Mouse (Mus musculus): ENCODE measurements around the gene Cmip. TPM values are rescaled to one million over a fixed set of nuclear protein-coding genes. Genes with fewer than 3 reads are reported as not detected.

The Cmip gene
- total and polyA plus RNA-seq, 2 experiments from 2014 or later: 212 to 266 TPM

DNA sequence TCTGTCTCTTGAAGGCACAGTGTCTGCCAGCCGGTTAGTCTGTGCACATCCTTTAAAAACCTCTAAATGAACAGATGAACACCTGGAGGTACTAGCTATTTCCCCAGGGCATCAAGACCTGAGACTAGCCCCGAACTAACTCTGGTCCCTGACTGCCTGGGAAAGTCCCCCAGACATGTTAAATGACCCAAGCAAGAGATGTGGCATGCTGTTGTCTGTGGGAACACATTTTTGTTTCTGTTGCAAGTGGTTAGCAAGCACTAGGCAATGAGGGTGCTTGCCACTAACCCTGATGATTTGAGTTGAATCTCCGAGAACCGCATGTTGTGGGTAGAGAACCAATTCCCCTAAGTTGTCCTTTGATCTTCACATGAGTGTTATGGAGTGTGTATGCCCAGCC is 215.5 kb downstream of the Cmip start:
- Histone ChIP-seq H3K9ac (replicated peaks; ENCODE audit: low read length, poor library complexity, severe bottlenecking) (no peak overlapping the region), H3K27ac (ENCODE audit: low read depth, low read length) (no peak overlapping the region), H3K4me3 (ENCODE audit: low read depth, low read length) (no peak overlapping the region), H3K4me2 (ENCODE audit: low read depth, low read length, poor library complexity, severe bottlenecking) (no peak overlapping the region), H3K36me3 (ENCODE audit: insufficient read depth, low read length) (no peaks in the 10 kb centered on the region), H3K9me3 (ENCODE audit: low read length) (no peaks in the 10 kb centered on the region), H3K27me3 (ENCODE audit: insufficient read depth, low read length) (no peaks in the 10 kb centered on the region), H3K4me1 (ENCODE audit: insufficient read depth, low read length) (no peaks in the 10 kb centered on the region)
- ATAC-seq (ENCODE audit: low FRiP score) (no peak), DNase-seq (ENCODE audit: low spot score) (no peak)
- no peak for TF ChIP-seq CTCF (IDR thresholded peaks at IDR 0.05)
- WGBS: 86% methylated on average over 4 of the region's 4 CpGs

DNA sequence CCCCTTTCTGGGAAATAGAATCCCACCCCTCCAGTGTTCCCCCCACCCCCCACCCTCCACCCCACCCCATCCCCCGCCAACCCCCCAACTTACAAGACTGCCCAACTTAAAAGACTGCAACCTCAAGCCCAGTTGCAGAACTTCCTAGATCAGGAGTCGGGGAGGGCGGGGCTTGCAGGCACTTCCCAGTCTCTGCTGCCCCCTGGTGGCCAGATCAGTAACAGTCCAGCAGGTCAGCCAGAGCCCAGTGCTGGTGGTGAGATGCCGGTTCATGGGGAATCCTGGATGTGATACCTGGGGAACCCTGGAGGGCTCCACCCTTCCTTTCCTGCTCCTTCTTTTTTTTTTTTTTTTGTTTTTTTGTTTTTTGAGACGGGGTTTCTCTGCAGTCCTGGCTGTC is 218.1 kb downstream of the Cmip start:
- Histone ChIP-seq H3K4me3 (ENCODE audit: low read depth, low read length) (no peak overlapping the region), H3K27me3 (ENCODE audit: insufficient read depth, low read length) (no peaks in the 10 kb centered on the region), H3K4me1 (ENCODE audit: insufficient read depth, low read length) (no peaks in the 10 kb centered on the region), H3K9ac (replicated peaks; ENCODE audit: low read length, poor library complexity, severe bottlenecking) (no peak overlapping the region), H3K4me2 (ENCODE audit: low read depth, low read length, poor library complexity, severe bottlenecking) (no peak overlapping the region), H3K27ac (ENCODE audit: low read depth, low read length) (no peak overlapping the region), H3K9me3 (ENCODE audit: low read length) (no peaks in the 10 kb centered on the region), H3K36me3 (ENCODE audit: insufficient read depth, low read length) (no peaks in the 10 kb centered on the region)
- peak; percentile 92 for TF ChIP-seq CTCF (IDR thresholded peaks at IDR 0.05)
- ATAC-seq (ENCODE audit: low FRiP score) (no peak), DNase-seq (ENCODE audit: low spot score) (peak; percentile 92)
- WGBS: 3% methylated on average over 5 of the region's 5 CpGs

DNA sequence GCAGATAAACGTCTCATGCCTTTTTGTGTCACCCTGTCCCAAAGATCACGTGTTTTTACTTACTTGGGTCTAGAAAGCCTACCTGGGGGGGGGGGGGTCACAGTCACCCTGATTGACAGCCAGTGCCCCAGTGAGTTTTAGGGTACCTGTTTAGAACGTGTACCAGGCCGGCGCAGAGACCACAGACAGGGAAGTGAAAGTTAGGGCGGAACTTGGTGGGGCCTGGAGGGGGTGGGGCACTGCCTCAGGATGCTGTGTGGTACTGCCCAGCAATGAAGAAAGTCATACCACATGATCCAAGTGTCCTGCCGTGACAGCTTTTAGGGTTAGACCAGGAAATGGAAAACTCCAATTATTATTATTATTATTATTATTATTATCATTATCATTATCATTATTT is 219.0 kb downstream of the Cmip start:
- Histone ChIP-seq H3K36me3 (ENCODE audit: insufficient read depth, low read length) (no peaks in the 10 kb centered on the region), H3K9me3 (ENCODE audit: low read length) (no peaks in the 10 kb centered on the region), H3K27ac (ENCODE audit: low read depth, low read length) (no peak overlapping the region), H3K4me2 (ENCODE audit: low read depth, low read length, poor library complexity, severe bottlenecking) (no peak overlapping the region), H3K9ac (replicated peaks; ENCODE audit: low read length, poor library complexity, severe bottlenecking) (no peak overlapping the region), H3K4me1 (ENCODE audit: insufficient read depth, low read length) (no peaks in the 10 kb centered on the region), H3K27me3 (ENCODE audit: insufficient read depth, low read length) (no peaks in the 10 kb centered on the region), H3K4me3 (ENCODE audit: low read depth, low read length) (no peak overlapping the region)
- DNase-seq (ENCODE audit: low spot score) (no peak), ATAC-seq (ENCODE audit: low FRiP score) (no peak)
- 82% methylated on average over 7 of the region's 7 CpGs for WGBS
- no peak for TF ChIP-seq CTCF (IDR thresholded peaks at IDR 0.05)

DNA sequence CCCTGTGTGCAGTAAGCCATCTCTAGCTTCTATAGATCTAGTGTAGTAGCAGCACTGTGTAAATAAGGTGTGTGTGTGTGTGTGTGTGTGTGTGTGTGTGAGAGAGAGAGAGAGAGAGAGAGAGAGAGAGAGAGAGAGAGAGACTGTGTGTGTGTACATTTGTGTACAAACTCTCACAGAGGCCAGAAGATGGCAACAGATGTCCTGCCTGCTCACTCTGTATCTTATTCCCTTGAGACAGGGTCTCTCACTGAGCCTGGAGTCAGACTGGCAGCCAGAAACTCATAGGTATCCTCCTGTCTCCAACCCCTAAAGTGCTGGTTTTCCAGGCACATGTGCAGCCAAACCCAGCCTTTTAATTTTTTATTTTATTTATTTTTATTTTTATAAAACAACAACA is 221.2 kb downstream of the Cmip start:
- no peak for ATAC-seq (ENCODE audit: low FRiP score)
- no peak for TF ChIP-seq CTCF (IDR thresholded peaks at IDR 0.05)
- H3K4me2 ChIP-seq (ENCODE audit: low read depth, low read length, poor library complexity, severe bottlenecking): no peak overlapping the region
- H3K9ac ChIP-seq (replicated peaks; ENCODE audit: low read length, poor library complexity, severe bottlenecking): no peak overlapping the region
- no peaks in the 10 kb centered on the region for H3K36me3 ChIP-seq (ENCODE audit: insufficient read depth, low read length)
- no peak for DNase-seq (ENCODE audit: low spot score)
- H3K27ac ChIP-seq (ENCODE audit: low read depth, low read length): no peak overlapping the region
- H3K4me1 ChIP-seq (ENCODE audit: insufficient read depth, low read length): no peaks in the 10 kb centered on the region
- no peak overlapping the region for H3K4me3 ChIP-seq (ENCODE audit: low read depth, low read length)
- no peaks in the 10 kb centered on the region for H3K9me3 ChIP-seq (ENCODE audit: low read length)
- H3K27me3 ChIP-seq (ENCODE audit: insufficient read depth, low read length): no peaks in the 10 kb centered on the region

DNA sequence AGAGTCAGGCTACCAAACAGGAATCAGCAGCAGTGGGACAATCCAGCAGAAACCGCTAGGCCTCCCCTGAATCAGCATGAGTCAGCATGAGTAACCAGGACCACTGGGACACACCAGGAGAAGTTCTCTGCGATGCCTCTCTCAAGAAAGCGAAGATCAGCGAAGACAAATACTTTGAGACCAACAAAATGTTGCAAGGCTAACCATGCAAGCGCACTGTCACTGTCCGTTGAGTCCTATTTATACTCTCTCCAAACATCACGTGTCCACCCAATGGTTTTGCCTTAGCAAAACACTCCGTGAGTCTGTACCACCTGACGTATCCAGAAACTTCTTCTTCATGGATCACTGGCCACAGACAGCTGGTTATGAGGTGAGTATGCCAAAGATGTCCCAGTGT is 223.1 kb downstream of the Cmip start:
- Histone ChIP-seq H3K27ac (ENCODE audit: low read depth, low read length) (no peak overlapping the region), H3K36me3 (ENCODE audit: insufficient read depth, low read length) (no peaks in the 10 kb centered on the region), H3K4me1 (ENCODE audit: insufficient read depth, low read length) (no peaks in the 10 kb centered on the region), H3K4me2 (ENCODE audit: low read depth, low read length, poor library complexity, severe bottlenecking) (no peak overlapping the region), H3K27me3 (ENCODE audit: insufficient read depth, low read length) (no peaks in the 10 kb centered on the region), H3K9me3 (ENCODE audit: low read length) (no peaks in the 10 kb centered on the region), H3K4me3 (ENCODE audit: low read depth, low read length) (no peak overlapping the region), H3K9ac (replicated peaks; ENCODE audit: low read length, poor library complexity, severe bottlenecking) (no peak overlapping the region)
- no peak for DNase-seq (ENCODE audit: low spot score)
- WGBS: 92% methylated on average over 9 of the region's 9 CpGs
- TF ChIP-seq CTCF (IDR thresholded peaks at IDR 0.05): no peak
- ATAC-seq (ENCODE audit: low FRiP score): no peak

DNA sequence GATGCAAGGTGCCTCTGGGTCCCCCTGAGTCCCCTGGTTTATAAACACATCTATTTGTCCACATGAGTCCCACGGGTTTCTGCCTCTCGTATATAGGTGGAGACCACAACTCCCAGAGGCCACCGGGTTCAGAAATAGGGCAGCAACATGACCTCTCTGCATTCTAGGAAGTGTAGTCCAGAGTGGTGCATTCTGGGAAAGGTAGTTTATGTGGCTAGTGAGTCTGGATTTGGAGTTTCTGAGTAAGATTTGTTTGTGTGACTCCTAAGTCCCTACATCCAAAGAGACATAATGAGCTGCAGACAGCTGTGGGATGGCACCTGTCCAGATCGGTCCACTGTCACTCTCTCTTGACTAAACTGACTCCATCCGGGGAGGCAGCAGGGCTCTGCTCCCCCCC is 223.7 kb downstream of the Cmip start:
- 64% methylated on average over 5 of the region's 5 CpGs for WGBS
- H3K27me3 ChIP-seq (ENCODE audit: insufficient read depth, low read length): no peaks in the 10 kb centered on the region
- ATAC-seq (ENCODE audit: low FRiP score) (no peak), DNase-seq (ENCODE audit: low spot score) (peak; percentile 39)
- no peak overlapping the region for H3K4me2 ChIP-seq (ENCODE audit: low read depth, low read length, poor library complexity, severe bottlenecking)
- no peak for TF ChIP-seq CTCF (IDR thresholded peaks at IDR 0.05)
- H3K36me3 ChIP-seq (ENCODE audit: insufficient read depth, low read length): no peaks in the 10 kb centered on the region
- no peak overlapping the region for H3K9ac ChIP-seq (replicated peaks; ENCODE audit: low read length, poor library complexity, severe bottlenecking)
- H3K27ac ChIP-seq (ENCODE audit: low read depth, low read length): no peak overlapping the region
- H3K4me3 ChIP-seq (ENCODE audit: low read depth, low read length): no peak overlapping the region
- H3K4me1 ChIP-seq (ENCODE audit: insufficient read depth, low read length): no peaks in the 10 kb centered on the region
- H3K9me3 ChIP-seq (ENCODE audit: low read length): no peaks in the 10 kb centered on the region

DNA sequence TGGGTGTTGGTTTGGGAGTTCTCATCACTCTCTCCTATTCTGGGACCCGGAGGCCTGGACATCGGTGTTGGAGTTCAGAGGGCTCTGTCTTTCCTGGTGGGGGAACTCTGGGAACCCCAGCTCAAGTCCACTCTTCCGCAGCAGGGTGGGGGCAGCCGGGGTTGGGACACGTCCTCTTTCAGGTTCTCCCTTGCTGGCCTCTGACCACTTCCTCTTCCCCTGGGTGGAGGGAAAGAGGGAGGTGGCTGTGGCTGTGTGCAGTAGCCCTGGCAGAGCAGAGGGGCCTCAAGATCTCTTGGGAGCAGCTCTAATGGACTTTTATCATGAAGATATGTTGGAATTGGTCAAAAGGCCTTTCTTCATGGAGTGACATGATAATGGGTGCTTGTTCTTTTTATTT is 225.0 kb downstream of the Cmip start:
- Histone ChIP-seq H3K9me3 (ENCODE audit: low read length) (no peaks in the 10 kb centered on the region), H3K27me3 (ENCODE audit: insufficient read depth, low read length) (no peaks in the 10 kb centered on the region), H3K4me3 (ENCODE audit: low read depth, low read length) (no peak overlapping the region), H3K9ac (replicated peaks; ENCODE audit: low read length, poor library complexity, severe bottlenecking) (no peak overlapping the region), H3K4me2 (ENCODE audit: low read depth, low read length, poor library complexity, severe bottlenecking) (no peak overlapping the region), H3K36me3 (ENCODE audit: insufficient read depth, low read length) (no peaks in the 10 kb centered on the region), H3K4me1 (ENCODE audit: insufficient read depth, low read length) (no peaks in the 10 kb centered on the region), H3K27ac (ENCODE audit: low read depth, low read length) (no peak overlapping the region)
- ATAC-seq (ENCODE audit: low FRiP score) (no peak), DNase-seq (ENCODE audit: low spot score) (no peak)
- 87% methylated on average over 5 of the region's 5 CpGs for WGBS
- TF ChIP-seq CTCF (IDR thresholded peaks at IDR 0.05): no peak
